Mouse (Mus musculus) midbrain, embryonic 16.5 days (tissue): Measurements from ENCODE around the gene Gm20388. TPM values are rescaled to one million over a fixed set of nuclear protein-coding genes. Genes with fewer than 3 reads are reported as not detected.

Source experiments
- ATAC-seq: fragments of 200-750 bp; cut with Nextera tagmentation; 2 replicates; pipeline ENCODE4 v1.8.0; 2017; ENCODE audit warnings: moderate TSS enrichment
- H3K27ac ChIP-seq: fragments of 300-500 bp; sonication (generic); 2 replicates; pipeline ENCODE4 v1.5.1; 2014; ENCODE audit warnings: mild to moderate bottlenecking, low read length, mixed read lengths
- H3K27me3 ChIP-seq: fragments of 300-500 bp; sonication (generic); 2 replicates; pipeline ENCODE4 v1.6.1; 2014; ENCODE audit warnings: low read depth, low read length, mixed read lengths; ENCODE audit not compliant: control insufficient read depth, insufficient read depth
- H3K36me3 ChIP-seq: fragments of 300-500 bp; sonication (generic); 2 replicates; pipeline ENCODE4 v1.6.1; 2014; ENCODE audit warnings: mild to moderate bottlenecking, low read length, moderate library complexity, mixed read lengths; ENCODE audit not compliant: control insufficient read depth, insufficient read depth
- H3K4me1 ChIP-seq: fragments of 300-500 bp; sonication (generic); 2 replicates; pipeline ENCODE4 v1.6.1; 2014; ENCODE audit warnings: mild to moderate bottlenecking, low read length, mixed read lengths; ENCODE audit not compliant: control insufficient read depth, insufficient read depth
- H3K4me2 ChIP-seq: fragments of 300-500 bp; sonication (generic); 2 replicates; pipeline ENCODE4 v1.6.1; 2014; ENCODE audit warnings: mild to moderate bottlenecking, low read length, mixed read lengths
- H3K4me3 ChIP-seq: fragments of 300-500 bp; sonication (generic); 2 replicates; pipeline ENCODE4 v1.5.1; 2014; ENCODE audit warnings: low read depth, mild to moderate bottlenecking, low read length, moderate library complexity, mixed read lengths
- H3K9ac ChIP-seq: fragments of 300-500 bp; sonication (generic); 2 replicates; pipeline ENCODE4 v1.6.1; 2014; ENCODE audit warnings: low read depth, low read length, mixed read lengths
- H3K9me3 ChIP-seq: fragments of 300-500 bp; sonication (generic); replicated peaks from 2 replicates; pipeline ENCODE4 v1.6.1; 2014; ENCODE audit warnings: mild to moderate bottlenecking, low read length, mixed read lengths; ENCODE audit not compliant: control insufficient read depth, poor library complexity, severe bottlenecking
- WGBS: fragments of 180-500 bp; shearing (Covaris S2); extraction: QIAGEN DNeasy Blood & Tissue Kit; methylation state at CpG from one replicate; pipeline ENCODE4 v1.1.7; 2014; 5-methylcytosine and 5-hydroxymethylcytosine counted together
- polyA plus RNA-seq: library from polyadenylated mRNA; unstranded; fragments of >200 nt; fragmentation: Nextera tagmentation; extraction: Ambion mirVana; gene quantifications from 2 replicates; pipeline ENCODE4 v1.2.1, GENCODE M21; 2015

The Gm20388 gene
- polyA plus RNA-seq, 1 experiment from 2014 or later = 7.5 TPM

DNA sequence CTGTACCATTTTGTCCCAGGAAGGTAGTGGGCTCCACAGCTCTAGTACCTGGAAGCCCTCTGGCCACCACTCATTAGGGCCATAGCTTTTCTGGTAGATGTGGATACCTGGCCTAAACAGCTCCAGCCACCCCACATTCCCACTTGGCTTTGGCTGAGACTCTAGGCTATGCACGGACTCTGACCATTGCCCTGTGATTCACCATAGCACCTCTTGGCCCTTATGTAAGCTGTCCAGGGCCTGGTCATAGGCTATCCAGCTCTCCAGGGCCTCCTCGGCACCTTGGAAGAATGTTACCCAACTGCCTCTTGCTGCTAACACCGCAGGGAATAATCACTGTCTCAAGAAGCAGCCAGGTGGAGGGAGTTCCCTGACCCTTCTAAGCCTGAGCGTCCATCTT lies 2618.5 kb downstream of the Gm20388 start:
- Histone ChIP-seq H3K4me3 (no peak overlapping the region), H3K4me2 (no peak overlapping the region), H3K9me3 (no peaks in the 10 kb centered on the region), H3K27ac (no peak overlapping the region), H3K36me3 (no peaks in the 10 kb centered on the region), H3K4me1 (peaks cover 4% of the 10 kb centered on the region; the same call in 1 of the 2 replicates), H3K9ac (no peak overlapping the region), H3K27me3 (no peaks in the 10 kb centered on the region)
- ATAC-seq = no peak
- WGBS = 95% methylated on average over 4 of the region's 4 CpGs

DNA sequence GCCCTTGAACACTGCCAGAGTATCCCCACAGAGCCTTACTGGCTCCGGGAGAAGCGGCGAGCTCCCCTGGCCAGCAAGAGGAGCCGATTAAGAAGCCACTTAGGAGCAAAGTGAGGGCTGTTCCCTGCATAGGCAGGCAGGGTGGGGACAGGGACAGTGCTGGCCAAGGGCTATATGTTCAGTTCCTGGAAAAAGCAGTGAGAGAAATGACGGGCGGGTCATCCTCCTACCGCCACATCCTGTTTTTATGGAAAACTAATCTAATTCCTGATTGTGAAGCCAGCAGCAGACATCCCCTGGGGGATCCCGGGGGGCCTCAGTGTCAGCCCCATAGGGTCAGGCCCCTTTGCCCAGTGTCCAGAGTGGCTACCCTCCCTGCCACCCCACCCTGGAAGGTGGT lies 2620.7 kb downstream of the Gm20388 start:
- no peak overlapping the region for H3K9ac ChIP-seq
- H3K4me3 ChIP-seq = no peak overlapping the region
- 83% methylated on average over 8 of the region's 8 CpGs for WGBS
- H3K9me3 ChIP-seq = no peaks in the 10 kb centered on the region
- H3K4me2 ChIP-seq = no peak overlapping the region
- no peaks in the 10 kb centered on the region for H3K4me1 ChIP-seq
- no peaks in the 10 kb centered on the region for H3K36me3 ChIP-seq
- no peak for ATAC-seq
- no peak overlapping the region for H3K27ac ChIP-seq
- H3K27me3 ChIP-seq = no peaks in the 10 kb centered on the region

DNA sequence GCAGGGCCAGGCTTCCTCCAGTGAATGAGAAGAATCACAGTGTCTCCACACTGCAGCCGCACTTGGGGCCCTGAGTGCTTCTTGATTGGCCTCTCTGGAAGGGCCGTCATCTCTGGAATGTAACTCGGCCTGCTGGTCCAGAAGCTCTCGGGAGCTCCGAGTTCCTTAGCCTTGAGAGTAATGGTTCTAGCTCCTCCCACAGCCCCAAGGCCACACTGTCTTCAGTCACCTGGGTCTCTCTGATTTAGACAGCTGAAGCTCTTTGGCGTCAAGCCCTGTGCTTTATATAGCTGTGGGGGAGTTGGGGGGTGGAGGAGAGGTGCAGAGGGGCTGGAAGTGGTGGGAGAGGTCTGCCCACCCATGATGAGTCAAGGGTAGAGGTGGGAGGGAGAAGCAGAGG lies 2626.4 kb downstream of the Gm20388 start:
- Histone ChIP-seq H3K9ac (no peak overlapping the region), H3K4me2 (no peak overlapping the region), H3K4me1 (no peaks in the 10 kb centered on the region), H3K4me3 (no peak overlapping the region), H3K27me3 (no peaks in the 10 kb centered on the region), H3K9me3 (no peaks in the 10 kb centered on the region), H3K27ac (no peak overlapping the region), H3K36me3 (no peaks in the 10 kb centered on the region)
- no peak for ATAC-seq
- WGBS = 80% methylated on average over 6 of the region's 6 CpGs

DNA sequence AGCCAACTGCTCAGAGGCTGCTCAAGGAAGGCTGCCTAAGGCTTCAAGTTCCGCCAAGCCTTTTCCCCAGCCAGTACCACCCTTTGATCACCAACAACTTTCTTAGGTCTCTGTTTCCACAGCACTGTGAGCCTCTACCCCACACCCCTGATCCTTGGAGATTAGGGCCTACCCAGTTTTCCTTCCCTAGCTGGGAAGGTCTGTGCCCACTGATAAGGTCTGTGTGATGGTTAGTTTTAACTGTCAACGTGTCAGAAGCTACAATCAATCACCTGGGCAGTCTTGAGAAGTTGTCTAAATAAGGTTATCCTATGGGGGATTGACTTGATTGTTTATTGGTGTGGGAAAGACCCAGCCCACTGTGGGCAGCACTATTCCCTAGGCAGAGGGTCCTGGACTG lies 2627.2 kb downstream of the Gm20388 start:
- no peak overlapping the region for H3K4me3 ChIP-seq
- 93% methylated on average over 2 of the region's 2 CpGs for WGBS
- no peaks in the 10 kb centered on the region for H3K4me1 ChIP-seq
- H3K4me2 ChIP-seq = no peak overlapping the region
- no peak overlapping the region for H3K27ac ChIP-seq
- no peaks in the 10 kb centered on the region for H3K36me3 ChIP-seq
- no peak overlapping the region for H3K9ac ChIP-seq
- no peaks in the 10 kb centered on the region for H3K27me3 ChIP-seq
- no peak for ATAC-seq
- no peaks in the 10 kb centered on the region for H3K9me3 ChIP-seq

DNA sequence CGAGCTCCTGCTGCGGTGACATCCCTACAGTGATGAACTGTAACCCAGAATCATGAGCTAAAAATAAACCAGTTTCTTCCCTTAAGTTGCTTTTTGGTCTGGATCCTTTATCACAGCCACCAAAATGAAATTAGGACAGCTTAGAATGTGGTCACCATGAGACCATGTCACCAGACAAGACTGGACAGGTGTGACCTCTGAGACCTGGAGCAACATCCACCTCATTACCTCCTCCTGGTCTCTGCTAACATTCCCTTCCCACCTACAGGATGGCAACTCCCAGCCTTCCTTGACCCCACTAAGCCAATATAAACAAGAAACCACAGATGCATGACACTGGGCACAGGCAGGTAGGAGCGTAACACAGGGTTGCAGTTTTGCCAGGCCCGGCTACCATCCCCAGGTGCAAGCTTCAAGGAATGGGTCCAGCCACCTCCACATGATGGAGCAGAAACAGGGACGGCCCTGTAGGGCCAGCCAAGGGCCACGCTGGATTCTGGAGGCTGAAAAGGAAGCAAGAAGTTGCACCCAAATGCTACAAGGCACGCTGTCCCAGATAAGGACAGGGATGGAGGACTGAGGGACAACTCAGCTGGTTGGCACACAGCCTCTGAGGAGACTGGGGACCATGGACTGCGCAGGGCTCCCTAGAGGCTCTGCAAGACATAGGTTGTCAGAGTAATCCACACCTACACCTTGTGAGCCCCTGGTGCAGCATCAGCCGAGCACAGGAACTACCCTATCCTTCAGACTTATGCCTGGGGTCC lies 2627.9 kb downstream of the Gm20388 start:
- no peak for ATAC-seq
- no peak overlapping the region for H3K27ac ChIP-seq
- H3K9ac ChIP-seq = no peak overlapping the region
- WGBS = 83% methylated on average over 9 of the region's 9 CpGs
- H3K4me3 ChIP-seq = no peak overlapping the region
- H3K4me2 ChIP-seq = no peak overlapping the region
- H3K27me3 ChIP-seq = no peaks in the 10 kb centered on the region
- H3K4me1 ChIP-seq = no peaks in the 10 kb centered on the region
- no peaks in the 10 kb centered on the region for H3K36me3 ChIP-seq
- H3K9me3 ChIP-seq = no peaks in the 10 kb centered on the region

DNA sequence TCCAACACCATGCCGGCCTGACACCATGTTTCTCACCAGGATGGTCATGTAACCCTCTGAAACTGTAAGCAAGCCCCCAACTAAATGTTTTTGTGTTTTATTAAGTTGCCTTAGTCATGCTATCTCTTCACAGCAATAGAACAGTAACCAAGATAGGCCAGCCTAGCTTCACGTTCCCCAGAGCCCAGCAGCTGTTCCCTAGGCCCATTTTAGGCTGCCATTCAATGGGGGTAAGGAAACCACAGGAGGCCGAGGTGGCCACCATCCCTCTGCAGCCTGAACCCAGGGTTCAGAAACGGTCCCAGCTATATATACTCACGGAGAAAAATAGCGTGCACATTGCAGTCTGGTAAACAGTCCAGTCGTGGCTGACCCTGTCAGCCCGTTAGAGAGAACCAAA lies 2633.5 kb downstream of the Gm20388 start:
- no peaks in the 10 kb centered on the region for H3K36me3 ChIP-seq
- no peaks in the 10 kb centered on the region for H3K4me1 ChIP-seq
- ATAC-seq = no peak
- no peak overlapping the region for H3K9ac ChIP-seq
- H3K9me3 ChIP-seq = no peaks in the 10 kb centered on the region
- 94% methylated on average over 8 of the region's 8 CpGs for WGBS
- no peak overlapping the region for H3K27ac ChIP-seq
- H3K27me3 ChIP-seq = no peaks in the 10 kb centered on the region
- no peak overlapping the region for H3K4me2 ChIP-seq
- no peak overlapping the region for H3K4me3 ChIP-seq

DNA sequence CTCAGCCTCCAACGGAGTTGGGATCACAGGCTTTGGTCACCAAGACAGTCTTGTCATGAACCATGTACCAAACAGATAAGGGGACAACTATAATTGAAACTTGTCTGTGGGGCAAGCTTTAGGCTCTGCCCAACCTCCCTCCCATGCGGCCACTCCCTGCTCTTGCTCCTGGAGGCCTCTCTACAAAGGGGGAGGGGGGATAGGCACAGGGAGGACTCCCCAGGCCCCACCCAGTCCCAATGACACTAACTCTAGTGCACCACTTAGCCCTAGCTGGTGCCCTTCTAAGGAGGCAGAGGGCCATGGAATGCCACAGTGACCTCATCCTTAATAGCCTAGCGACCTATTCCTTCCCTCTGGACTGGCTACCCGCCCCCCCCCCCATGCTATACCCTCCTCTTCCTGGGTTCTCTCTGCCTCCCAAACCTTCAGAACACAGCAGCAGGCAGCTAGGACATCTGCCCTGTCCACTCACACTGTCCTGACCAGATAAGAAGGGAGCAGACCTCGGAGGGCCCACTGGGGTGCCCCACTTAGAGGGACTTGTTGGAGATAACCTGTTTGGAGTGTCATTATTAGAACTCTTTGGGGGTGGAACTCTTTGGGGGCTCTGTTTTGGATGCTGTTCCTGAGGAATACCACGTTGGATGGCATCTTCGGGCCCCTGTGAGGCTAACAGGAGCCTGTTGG lies 2635.6 kb downstream of the Gm20388 start:
- Histone ChIP-seq H3K9me3 (no peaks in the 10 kb centered on the region), H3K27me3 (peaks cover 14% of the 10 kb centered on the region), H3K36me3 (no peaks in the 10 kb centered on the region), H3K9ac (no peak overlapping the region), H3K27ac (no peak overlapping the region), H3K4me2 (no peak overlapping the region), H3K4me3 (no peak overlapping the region), H3K4me1 (peaks cover 6% of the 10 kb centered on the region; the same call in 1 of the 2 replicates)
- 85% methylated on average over 7 of the region's 7 CpGs for WGBS
- ATAC-seq = no peak

DNA sequence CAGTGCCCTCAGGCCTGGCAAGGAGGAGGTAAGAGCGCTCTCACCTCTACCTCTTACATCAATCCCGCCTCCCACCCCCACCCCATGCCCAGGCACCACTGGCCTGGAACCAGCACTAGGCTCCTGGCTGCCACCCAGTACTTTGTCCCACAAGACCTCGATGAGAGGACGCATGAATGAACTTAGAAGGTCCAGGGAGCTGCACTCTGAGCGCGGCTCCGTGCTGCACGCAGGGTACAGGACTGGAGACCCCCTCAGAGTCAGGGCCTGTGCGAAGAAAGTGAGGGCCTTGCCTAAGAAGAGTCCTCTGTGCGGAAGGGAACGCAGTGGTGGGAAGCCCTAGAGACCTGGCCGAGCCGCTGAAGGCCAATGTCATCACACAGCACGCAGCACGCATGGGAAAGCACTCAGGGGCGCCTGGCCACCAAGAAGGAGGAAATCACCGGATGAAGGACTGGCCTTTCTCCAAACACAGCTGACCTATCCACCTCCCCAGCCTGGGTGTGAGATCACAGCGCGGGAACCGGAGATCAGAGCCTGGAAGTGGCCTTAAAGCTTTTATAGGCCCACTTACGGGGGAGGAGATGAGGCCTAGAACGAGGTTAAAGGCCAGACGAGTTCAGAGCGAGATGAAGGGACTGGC lies 2636.3 kb downstream of the Gm20388 start:
- Histone ChIP-seq H3K4me2 (no peak overlapping the region), H3K27ac (no peak overlapping the region), H3K36me3 (no peaks in the 10 kb centered on the region), H3K9ac (no peak overlapping the region), H3K9me3 (no peaks in the 10 kb centered on the region), H3K27me3 (peaks cover 22% of the 10 kb centered on the region), H3K4me1 (peaks cover 7% of the 10 kb centered on the region; the same call in 1 of the 2 replicates), H3K4me3 (no peak overlapping the region)
- WGBS = 73% methylated on average over 24 of the region's 24 CpGs
- no peak for ATAC-seq

DNA sequence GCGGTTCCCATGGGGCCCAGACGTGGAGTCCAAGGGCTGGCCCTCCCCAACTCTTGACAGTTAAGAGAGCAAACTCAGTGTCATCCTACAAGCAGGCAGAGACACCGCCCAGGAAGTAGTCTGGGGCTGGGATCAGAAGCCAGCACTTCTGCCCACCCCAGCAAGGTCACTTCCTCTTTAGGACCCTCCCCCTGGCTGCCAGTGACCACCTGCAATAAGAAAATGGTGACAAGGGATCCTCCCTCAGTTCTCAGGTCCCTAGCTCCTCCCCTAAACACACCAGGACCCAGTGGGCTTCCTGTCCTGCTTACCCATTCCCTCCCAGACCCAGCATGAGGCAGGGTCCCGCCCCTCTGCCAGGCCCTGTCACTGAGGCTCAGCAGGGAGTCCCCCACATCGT lies 2637.2 kb downstream of the Gm20388 start:
- Histone ChIP-seq H3K27ac (no peak overlapping the region), H3K9me3 (no peaks in the 10 kb centered on the region), H3K9ac (no peak overlapping the region), H3K4me2 (no peak overlapping the region), H3K4me3 (no peak overlapping the region), H3K4me1 (peaks cover 7% of the 10 kb centered on the region; the same call in 1 of the 2 replicates), H3K36me3 (no peaks in the 10 kb centered on the region), H3K27me3 (peaks cover 24% of the 10 kb centered on the region)
- 41% methylated on average over 5 of the region's 5 CpGs for WGBS
- no peak for ATAC-seq
